14 mouse cellular contexts compared by ENCODE assay signal in the genomic region with DNA sequence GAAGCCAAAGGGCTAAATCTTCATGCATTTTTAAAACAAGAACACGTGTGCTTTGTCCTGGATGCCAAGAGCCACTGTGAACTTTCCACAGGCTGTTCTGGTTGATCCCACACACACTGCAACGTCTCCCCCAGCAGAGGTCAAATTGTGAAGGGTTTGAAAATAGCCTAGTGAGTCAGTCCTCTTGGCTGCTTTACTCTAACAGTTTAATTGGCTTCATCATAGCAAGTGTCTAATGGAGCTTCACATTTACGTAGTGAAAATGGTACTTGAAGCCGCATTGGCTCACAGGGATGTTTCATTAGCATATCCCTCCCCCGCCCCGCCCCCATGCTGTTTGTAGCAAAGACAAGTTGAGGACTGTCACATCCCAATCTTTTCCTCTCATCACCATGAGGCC. TPM values are rescaled to one million over a fixed set of nuclear protein-coding genes. Genes with fewer than 3 reads are reported as not detected.
DNase-seq lines count a peak whose midpoint lies in the region; ATAC-seq and TF ChIP-seq lines count a peak whose summit lies in the region.
"Had no signal": no experiment of that assay in that cellular context is flagged by ENCODE, and none has a peak within 500 bp of the region (broad histone marks: within the 10 kb centered on the region; RNA-seq: fewer than 3 reads in every experiment).

No protein-coding gene starts in this region.

- no peak overlapping the region for H3K4me3 ChIP-seq in gastrocnemius, adult 2 months
- no peak overlapping the region for H3K4me3 ChIP-seq in midbrain, embryonic 14.5 days (replicated peaks; ENCODE audit: low read depth, low read length)
- no peak overlapping the region for H3K4me3 ChIP-seq in midbrain, embryonic 10.5 days
- no peak overlapping the region for H3K4me3 ChIP-seq in liver, postnatal 0 days (ENCODE audit: low read depth, low read length)
- H3K4me3 ChIP-seq: erythroblast, embryonic 14.5 days; hindbrain, embryonic 15.5 days; myocyte had no signal

- no peak for TF ChIP-seq CTCF in gastrocnemius, adult 2 months (IDR thresholded peaks at IDR 0.05)
- no peak for TF ChIP-seq CTCF in liver, postnatal 0 days (IDR thresholded peaks at IDR 0.05; ENCODE audit: low read depth)

- TF ChIP-seq EP300 in liver, postnatal 0 days (IDR thresholded peaks at IDR 0.05; ENCODE audit: low read depth): no peak

- 0 out of 2 replicates have a peak, but pooled peaks cover 15% of the 10 kb centered on the region for H3K4me1 ChIP-seq in midbrain, embryonic 14.5 days (ENCODE audit: control insufficient read depth, insufficient read depth, low read length)
- peaks cover 25% of the 10 kb centered on the region for H3K4me1 ChIP-seq in midbrain, embryonic 10.5 days
- H3K4me1 ChIP-seq in liver, postnatal 0 days (ENCODE audit: insufficient read depth): peaks cover 3% of the 10 kb centered on the region; the same call in 1 of the 2 replicates

- peak overlapping the region; percentile 84 for H3K27ac ChIP-seq in gastrocnemius, adult 2 months
- no peak overlapping the region for H3K27ac ChIP-seq in midbrain, embryonic 14.5 days (replicated peaks; ENCODE audit: low read depth, low read length)
- no peak overlapping the region for H3K27ac ChIP-seq in midbrain, embryonic 10.5 days (replicated peaks)
- H3K27ac ChIP-seq in liver, postnatal 0 days (ENCODE audit: low read depth): no peak overlapping the region
- H3K27ac ChIP-seq: hindbrain, embryonic 15.5 days; liver, embryonic 14.5 days had no signal

- H3K9me3 ChIP-seq in midbrain, embryonic 14.5 days (ENCODE audit: control insufficient read depth, low read length): no peaks in the 10 kb centered on the region
- H3K9me3 ChIP-seq in midbrain, embryonic 10.5 days (replicated peaks): no peaks in the 10 kb centered on the region
- no peaks in the 10 kb centered on the region for H3K9me3 ChIP-seq in liver, postnatal 0 days (ENCODE audit: low read length)
- H3K9me3 ChIP-seq: hindbrain, embryonic 15.5 days had no signal

- no peak for ATAC-seq in midbrain, embryonic 14.5 days (ENCODE audit: low FRiP score, low TSS enrichment)
- no peak for ATAC-seq in liver, postnatal 0 days

- H3K4me2 ChIP-seq in midbrain, embryonic 14.5 days (ENCODE audit: low read length): no peak overlapping the region
- H3K4me2 ChIP-seq in liver, postnatal 0 days (ENCODE audit: low read depth, low read length): no peak overlapping the region
- H3K4me2 ChIP-seq: hindbrain, embryonic 15.5 days had no signal

- WGBS in midbrain, embryonic 14.5 days: 32% methylated on average over 6 of the region's 6 CpGs
- whole genome bisulfite sequencing in midbrain, embryonic 10.5 days: 43% methylated on average over 6 of the region's 6 CpGs
- WGBS in liver, postnatal 0 days (ENCODE audit: insufficient replicate concordance): 44% methylated on average over 6 of the region's 6 CpGs

- no peak overlapping the region for H3K9ac ChIP-seq in midbrain, embryonic 14.5 days (replicated peaks; ENCODE audit: low read length)
- no peak overlapping the region for H3K9ac ChIP-seq in liver, postnatal 0 days (replicated peaks)
- H3K9ac ChIP-seq: hindbrain, embryonic 15.5 days; liver, embryonic 14.5 days had no signal

- intact Hi-C loops in gastrocnemius, adult 2 months (cut with DNase I): loop anchor here (5.0 kb wide), 1 partner anchor 146 kb away; no protein-coding TSS in a partner anchor
- intact Hi-C loops in gastrocnemius, postnatal 14 days (cut with DNase I; ENCODE audit: low total_unique reads): no loop called here

- no peaks in the 10 kb centered on the region for H3K36me3 ChIP-seq in midbrain, embryonic 14.5 days (ENCODE audit: control insufficient read depth, insufficient read depth, low read length)
- H3K36me3 ChIP-seq in midbrain, embryonic 10.5 days: no peaks in the 10 kb centered on the region
- no peaks in the 10 kb centered on the region for H3K36me3 ChIP-seq in liver, postnatal 0 days (replicated peaks; ENCODE audit: insufficient read depth, low read length)
- H3K36me3 ChIP-seq: hindbrain, embryonic 15.5 days had no signal

- H3K27me3 ChIP-seq in midbrain, embryonic 14.5 days (ENCODE audit: control insufficient read depth, insufficient read depth, low read length): peaks cover 53% of the 10 kb centered on the region
- H3K27me3 ChIP-seq in midbrain, embryonic 10.5 days (ENCODE audit: low read depth, poor library complexity, severe bottlenecking): peaks cover 67% of the 10 kb centered on the region
- H3K27me3 ChIP-seq in liver, postnatal 0 days (ENCODE audit: insufficient read depth, low read length): peaks cover 28% of the 10 kb centered on the region
- H3K27me3 ChIP-seq: CH12.LX had no signal

- DNase-seq in gastrocnemius, adult 2 months: peak; percentile 34
- no peak for DNase-seq in gastrocnemius, postnatal 14 days
- peak; percentile 19 for DNase-seq in midbrain, embryonic 14.5 days
- DNase-seq in midbrain, embryonic 10.5 days (ENCODE audit: low spot score): no peak
- DNase-seq in embryo, embryonic 10 days (ENCODE audit: low spot score): peak; percentile 9
- no peak for DNase-seq in liver, postnatal 0 days
- no peak for DNase-seq in thymus, adult 18-20 months
- DNase-seq: cerebellum, postnatal 36 days; gastrocnemius, postnatal 25 days had no signal

RNA-seq across cellular contexts. Expression of a gene that starts 2.6 kb away (rescaled TPM):
- 1 to 10 TPM in 1 of 2 experiments, under 1 TPM in 1; 0.51 to 4.4 TPM for total RNA-seq in gastrocnemius, adult 2 months (2021)
- 1 to 10 TPM; 3.2 TPM for total RNA-seq in gastrocnemius, postnatal 14 days (2021)
- polyA plus RNA-seq in midbrain, embryonic 14.5 days (2014; fragmentation: Nextera tagmentation; extraction: Ambion mirVana): 0.33 and 0.42 TPM in 2 replicates
- 0.05 TPM in 2 replicates for polyA plus RNA-seq in midbrain, embryonic 10.5 days (2016; fragmentation: Nextera tagmentation; extraction: Ambion mirVana)
- polyA plus RNA-seq in liver, postnatal 0 days (2015; fragmentation: Nextera tagmentation; extraction: Ambion mirVana): 0.11 and 0.15 TPM in 2 replicates
- total RNA-seq: CH12.LX had no signal
- polyA plus RNA-seq: erythroblast, embryonic 14.5 days had no signal

Comparison
In these comparisons a context has a peak if more than half of its experiments do, and no peak if none do; other contexts are left out.
1. DNase-seq: peak in gastrocnemius, adult 2 months (single experiment), midbrain, embryonic 14.5 days (single experiment) and embryo, embryonic 10 days (single experiment); none in gastrocnemius, postnatal 14 days (single experiment), midbrain, embryonic 10.5 days (single experiment), liver, postnatal 0 days (single experiment) and thymus, adult 18-20 months (0 of 2).